Mouse (Mus musculus) adrenal gland, adult 10 weeks (tissue): ENCODE results near the gene Nyap1. TPM values are rescaled to one million over a fixed set of nuclear protein-coding genes. Genes with fewer than 3 reads are reported as not detected.

Experiments used
- polyA plus RNA-seq: library from polyadenylated mRNA; stranded (reverse); fragments of 350-450 nt; fragmentation: Illumina TruSeq; extraction: RNeasy Lipid Tissue Mini Kit (QIAGEN cat#74804); gene quantifications from one replicate; pipeline ENCODE4 v1.2.3, GENCODE M21; 2014; ENCODE audit warnings: low read depth, low replicate concordance

Nyap1 gene
- not detected for polyA plus RNA-seq

GRCm38 (mm10) chr5:137741023-137741931, at the start of gene Nyap1:
Gene Nyap1 (minus strand): TSS chr5:137741607.

GRCm38 (mm10) chr5:137787151-137787928, 45.9 kb upstream of the Nyap1 start, which contains the start of the genes Mepce and Zcwpw1:
Gene Mepce (minus strand): TSS chr5:137787655.
Gene Zcwpw1 (plus strand): TSS chr5:137787798.

GRCm38 (mm10) chr5:137778635-137779034, 37.2 kb upstream of the Nyap1 start, which contains the start of gene Ppp1r35:
Gene Ppp1r35 (plus strand): TSS chr5:137778849.

GRCm38 (mm10) chr5:137745214-137746171, 4.1 kb upstream of the Nyap1 start, which contains the start of gene Tsc22d4:
Gene Tsc22d4 (plus strand): TSS chr5:137745730.

GRCm38 (mm10) chr5:137684294-137685123, 56.9 kb downstream of the Nyap1 start, which contains the start of gene Agfg2:
Gene Agfg2 (minus strand): TSS chr5:137684726.

Other genes starting within 250 kb of the Nyap1 start
- not detected for gene Pop7, start 239.1 kb downstream of the Nyap1 start, polyA plus RNA-seq
- gene Gigyf1, start 223.1 kb downstream of the Nyap1 start, polyA plus RNA-seq: 2.2 TPM
- gene Epo, start 208.4 kb downstream of the Nyap1 start, polyA plus RNA-seq: not detected
- 1.2 TPM for gene Gnb2, start 208.1 kb downstream of the Nyap1 start, polyA plus RNA-seq
- not detected for gene Actl6b, start 188.1 kb downstream of the Nyap1 start, polyA plus RNA-seq
- gene Tfr2, start 171.8 kb downstream of the Nyap1 start, polyA plus RNA-seq: not detected
- not detected for gene Mospd3, start 140.5 kb downstream of the Nyap1 start, polyA plus RNA-seq
- gene Pcolce, start 127.8 kb downstream of the Nyap1 start, polyA plus RNA-seq: 63.9 TPM
- not detected for gene Fbxo24, start 112.6 kb downstream of the Nyap1 start, polyA plus RNA-seq
- 0.99 TPM for gene Lrch4, start 112.5 kb downstream of the Nyap1 start, polyA plus RNA-seq
- not detected for gene Gm20605, start 112.4 kb downstream of the Nyap1 start, polyA plus RNA-seq
- not detected for gene Sap25, start 100.3 kb downstream of the Nyap1 start, polyA plus RNA-seq
- 0.58 TPM for gene Irs3, start 95.9 kb downstream of the Nyap1 start, polyA plus RNA-seq
- gene Agfg2, start 56.9 kb downstream of the Nyap1 start, polyA plus RNA-seq: 12.5 TPM
- 0.29 TPM for gene Tsc22d4, start 4.1 kb upstream of the Nyap1 start, polyA plus RNA-seq
- gene Ppp1r35, start 37.2 kb upstream of the Nyap1 start, polyA plus RNA-seq: not detected
- 10.4 TPM for gene Mepce, start 46.0 kb upstream of the Nyap1 start, polyA plus RNA-seq
- gene Zcwpw1, start 46.2 kb upstream of the Nyap1 start, polyA plus RNA-seq: 7.7 TPM
- 0.76 TPM for gene Pilra, start 94.7 kb upstream of the Nyap1 start, polyA plus RNA-seq
- not detected for gene Pilrb1, start 116.5 kb upstream of the Nyap1 start, polyA plus RNA-seq
- not detected for gene Pilrb2, start 130.2 kb upstream of the Nyap1 start, polyA plus RNA-seq
- gene Cyp3a13, start 180.0 kb upstream of the Nyap1 start, polyA plus RNA-seq: not detected
- gene Gjc3, start 221.5 kb upstream of the Nyap1 start, polyA plus RNA-seq: 0.64 TPM
- gene Azgp1, start 239.9 kb upstream of the Nyap1 start, polyA plus RNA-seq: not detected